Mouse (Mus musculus) midbrain, embryonic 14.5 days (tissue): ENCODE results near the gene B9d1. TPM values are rescaled to one million over a fixed set of nuclear protein-coding genes. Genes with fewer than 3 reads are reported as not detected.
A peak's percentile ranks its signal among the peaks of the same experiment; 100 is the strongest.

Experiments used
- ATAC-seq: fragments of 200-750 bp; cut with Nextera tagmentation; 2 replicates; pipeline ENCODE4 v1.8.0; 2017; ENCODE audit warnings: moderate number of reproducible peaks, moderate library complexity; ENCODE audit not compliant: low FRiP score, low TSS enrichment
- DNase-seq: peaks from one replicate; pipeline ENCODE4 v3.0.0-alpha.2; 2015
- H3K27ac ChIP-seq: fragments of 300-500 bp; sonication (generic); replicated peaks from 2 replicates; pipeline ENCODE4 v1.5.1; 2014; ENCODE audit warnings: mild to moderate bottlenecking, low read depth, low read length, moderate library complexity
- H3K27me3 ChIP-seq: fragments of 300-500 bp; sonication (generic); 2 replicates; pipeline ENCODE4 v1.6.1; 2014; ENCODE audit warnings: low read length, control low read depth, mixed read lengths; ENCODE audit not compliant: control insufficient read depth, insufficient read depth
- H3K36me3 ChIP-seq: fragments of 300-500 bp; sonication (generic); 2 replicates; pipeline ENCODE4 v1.6.1; 2014; ENCODE audit warnings: low read length, control low read depth; ENCODE audit not compliant: control insufficient read depth, insufficient read depth
- H3K4me1 ChIP-seq: fragments of 300-500 bp; sonication (generic); 2 replicates; pipeline ENCODE4 v1.6.1; 2014; ENCODE audit warnings: mild to moderate bottlenecking, antibody characterized with exemption, low read length, control low read depth; ENCODE audit not compliant: control insufficient read depth, insufficient read depth
- H3K4me2 ChIP-seq: fragments of 300-500 bp; sonication (generic); 2 replicates; pipeline ENCODE4 v1.6.1; 2014; ENCODE audit warnings: mild to moderate bottlenecking, low read length, moderate library complexity
- H3K4me3 ChIP-seq: fragments of 300-500 bp; sonication (generic); replicated peaks from 2 replicates; pipeline ENCODE4 v1.5.1; 2014; ENCODE audit warnings: low read depth, low read length
- H3K9ac ChIP-seq: fragments of 300-500 bp; sonication (generic); replicated peaks from 2 replicates; pipeline ENCODE4 v1.6.1; 2014; ENCODE audit warnings: mild to moderate bottlenecking, low read length, moderate library complexity
- H3K9me3 ChIP-seq: fragments of 300-500 bp; sonication (generic); 2 replicates; pipeline ENCODE4 v1.6.1; 2016; ENCODE audit warnings: low read length, control low read depth, mixed read lengths; ENCODE audit not compliant: control insufficient read depth
- WGBS: fragments of 180-500 bp; shearing (Covaris S2); extraction: QIAGEN DNeasy Blood & Tissue Kit; methylation state at CpG from one replicate; pipeline ENCODE4 v1.1.7; 2014; 5-methylcytosine and 5-hydroxymethylcytosine counted together
- polyA plus RNA-seq: library from polyadenylated mRNA; unstranded; fragments of >200 nt; fragmentation: Nextera tagmentation; extraction: Ambion mirVana; gene quantifications from 2 replicates; pipeline ENCODE4 v1.2.1, GENCODE M21; 2014

B9d1 gene
- polyA plus RNA-seq, 1 experiment from 2014 or later: 32.0 TPM

DNA sequence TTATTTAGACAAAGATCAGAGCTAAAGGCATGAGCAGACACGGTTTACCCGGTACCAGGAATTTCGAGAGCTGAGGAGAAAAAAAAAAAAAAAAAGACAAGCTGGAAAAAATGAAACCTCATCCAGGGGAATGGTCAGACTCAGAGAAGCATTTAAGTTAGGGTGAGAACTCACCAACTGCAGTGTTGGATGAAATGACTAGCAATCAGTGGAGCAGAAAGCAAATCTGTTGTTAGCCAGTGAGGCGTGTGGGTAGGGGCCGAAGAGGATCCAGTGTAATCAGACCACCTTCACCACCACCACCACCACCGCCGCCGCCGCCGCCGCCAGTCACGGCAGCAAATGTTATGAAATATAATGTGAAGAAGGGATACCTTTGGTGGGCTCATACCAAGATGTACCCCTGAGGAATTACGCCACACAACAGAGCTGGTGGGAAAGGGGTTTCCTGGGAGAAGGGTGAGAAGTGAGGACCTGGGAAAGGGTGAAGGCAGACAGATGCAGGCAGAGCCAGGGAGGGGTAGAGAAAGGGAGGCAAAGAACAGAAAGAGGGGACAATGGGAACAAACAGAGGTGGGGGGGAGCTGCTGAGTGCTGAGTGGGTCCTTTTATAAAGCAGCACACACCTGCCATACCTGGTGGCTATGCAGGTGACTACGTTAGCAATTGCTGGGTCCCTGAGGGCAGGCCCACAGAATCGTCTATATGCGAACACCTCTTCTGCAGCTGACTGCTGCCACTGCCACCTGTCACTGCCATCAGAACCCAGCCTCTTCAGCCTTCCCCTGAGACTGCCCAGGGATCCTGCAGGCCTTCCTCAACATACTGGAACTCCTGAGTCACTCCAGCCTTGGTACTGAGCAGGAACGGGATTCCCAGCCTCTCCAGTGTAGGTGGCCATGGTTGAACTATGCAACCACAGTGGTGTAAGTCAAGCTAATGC lies 27.1 kb upstream of the B9d1 start:
- Histone ChIP-seq H3K4me3 (no peak overlapping the region), H3K36me3 (no peaks in the 10 kb centered on the region), H3K4me1 (no peaks in the 10 kb centered on the region), H3K9me3 (no peaks in the 10 kb centered on the region), H3K27ac (no peak overlapping the region; the same call in 1 of the 2 replicates), H3K27me3 (no peaks in the 10 kb centered on the region), H3K9ac (no peak overlapping the region; the same call in 1 of the 2 replicates), H3K4me2 (peak overlapping the region; percentile 31)
- 36% methylated on average over 17 of the region's 17 CpGs for WGBS
- DNase-seq: no peak
- ATAC-seq: no peak

DNA sequence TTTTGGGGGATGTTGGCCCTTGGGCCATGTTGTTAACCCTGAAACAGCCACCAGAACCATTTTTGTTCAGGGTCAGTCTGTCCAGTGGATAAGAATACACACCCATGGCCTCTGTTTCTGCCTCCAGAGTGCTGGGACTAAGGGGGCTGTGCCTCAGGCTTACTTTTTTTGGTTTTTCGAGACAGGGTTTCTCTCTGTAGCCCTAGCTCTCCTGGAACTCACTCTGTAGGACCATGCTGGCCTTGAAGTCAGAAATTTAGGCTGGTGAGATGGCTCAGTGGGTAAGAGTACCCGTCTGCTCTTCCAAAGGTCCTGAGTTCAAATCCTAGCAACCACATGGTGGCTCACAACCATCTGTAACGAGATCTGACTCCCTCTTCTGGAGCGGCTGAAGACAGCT lies 26.2 kb upstream of the B9d1 start:
- WGBS: 90% methylated on average over 4 of the region's 4 CpGs
- H3K9ac ChIP-seq: no peak overlapping the region
- ATAC-seq (no peak), DNase-seq (no peak)
- no peaks in the 10 kb centered on the region for H3K9me3 ChIP-seq
- H3K4me2 ChIP-seq: no peak overlapping the region
- H3K4me3 ChIP-seq: no peak overlapping the region
- H3K27me3 ChIP-seq: no peaks in the 10 kb centered on the region
- H3K4me1 ChIP-seq: no peaks in the 10 kb centered on the region
- H3K27ac ChIP-seq: no peak overlapping the region
- H3K36me3 ChIP-seq: no peaks in the 10 kb centered on the region

DNA sequence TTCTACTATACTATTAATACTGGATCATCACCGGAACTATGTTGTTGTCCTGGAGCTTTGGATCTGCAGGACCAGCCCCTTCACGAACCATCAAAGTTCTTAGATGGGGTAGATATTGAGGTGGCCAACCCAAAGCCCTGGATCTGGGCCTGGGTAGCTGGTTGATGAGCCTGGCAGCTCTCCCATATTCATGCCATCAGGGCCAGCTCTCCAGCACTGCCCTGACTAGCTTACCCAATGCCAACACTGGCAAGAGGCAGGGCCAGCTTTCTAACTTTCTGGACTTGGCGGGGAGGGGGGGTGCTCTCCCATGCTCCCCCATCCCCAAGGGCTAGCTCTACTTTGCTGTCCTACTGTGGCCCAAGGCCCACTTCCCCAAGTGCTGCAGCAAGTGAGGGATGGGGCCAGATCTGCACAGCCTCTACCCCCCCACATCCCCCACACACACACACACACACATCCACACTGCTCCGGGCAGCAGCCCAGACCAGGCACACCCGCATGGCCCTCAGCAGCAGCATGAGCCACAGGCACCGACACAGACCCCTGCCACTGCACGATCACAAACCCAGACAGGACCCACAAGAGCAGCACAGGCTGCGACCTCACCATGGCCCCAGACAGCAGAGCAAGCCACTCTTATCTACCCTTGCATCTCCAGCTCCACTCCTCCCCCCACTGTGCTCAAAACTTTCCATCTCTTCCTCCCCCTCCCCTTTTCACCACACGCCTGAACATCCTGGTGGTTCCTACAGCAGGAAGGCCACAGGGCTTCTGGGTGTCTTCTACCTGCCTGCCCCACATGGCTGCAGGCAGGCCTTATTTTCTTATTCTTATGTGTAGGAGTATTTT lies 23.5 kb upstream of the B9d1 start:
- H3K36me3 ChIP-seq: no peaks in the 10 kb centered on the region
- no peak overlapping the region for H3K4me3 ChIP-seq
- ATAC-seq: no peak
- no peaks in the 10 kb centered on the region for H3K27me3 ChIP-seq
- no peak overlapping the region for H3K4me2 ChIP-seq
- no peak overlapping the region for H3K27ac ChIP-seq
- peaks cover 15% of the 10 kb centered on the region for H3K4me1 ChIP-seq
- DNase-seq: no peak
- 82% methylated on average over 9 of the region's 9 CpGs for WGBS
- H3K9ac ChIP-seq: no peak overlapping the region
- no peaks in the 10 kb centered on the region for H3K9me3 ChIP-seq

DNA sequence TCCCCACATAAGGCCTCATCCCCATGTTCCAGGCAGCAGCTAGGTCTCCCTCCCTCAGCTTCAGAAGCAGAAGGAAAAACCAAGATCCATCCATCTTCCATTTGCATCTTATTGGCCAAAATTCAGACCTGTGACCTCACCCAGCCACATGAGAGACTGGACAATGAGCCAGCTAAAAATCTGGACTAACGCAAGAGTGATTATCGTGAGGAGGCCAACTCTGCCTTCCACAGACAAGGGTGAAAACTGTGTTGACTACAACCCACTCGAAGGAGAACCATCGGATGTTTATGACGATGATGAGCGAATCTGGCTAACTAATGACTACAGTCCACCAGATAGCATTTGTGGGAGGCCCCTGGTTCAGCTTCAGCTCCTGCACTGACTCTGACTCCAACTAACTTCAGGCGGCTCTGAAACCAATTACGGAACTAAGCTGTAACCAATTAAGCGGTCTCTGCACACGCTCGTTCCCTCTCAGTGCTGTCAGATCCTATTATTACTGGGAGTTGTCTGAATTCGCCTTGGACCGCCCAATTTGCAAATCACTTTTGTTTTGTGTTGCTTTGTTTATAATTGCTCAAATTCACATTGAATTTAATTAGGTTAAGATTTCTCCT lies 21.6 kb upstream of the B9d1 start:
- 72% methylated on average over 13 of the region's 13 CpGs for WGBS
- Histone ChIP-seq H3K4me1 (peaks cover 18% of the 10 kb centered on the region), H3K9me3 (no peaks in the 10 kb centered on the region), H3K36me3 (peaks cover 8% of the 10 kb centered on the region), H3K4me2 (no peak overlapping the region), H3K4me3 (no peak overlapping the region), H3K27ac (no peak overlapping the region), H3K9ac (no peak overlapping the region), H3K27me3 (no peaks in the 10 kb centered on the region)
- DNase-seq: peak; percentile 61
- no peak for ATAC-seq

DNA sequence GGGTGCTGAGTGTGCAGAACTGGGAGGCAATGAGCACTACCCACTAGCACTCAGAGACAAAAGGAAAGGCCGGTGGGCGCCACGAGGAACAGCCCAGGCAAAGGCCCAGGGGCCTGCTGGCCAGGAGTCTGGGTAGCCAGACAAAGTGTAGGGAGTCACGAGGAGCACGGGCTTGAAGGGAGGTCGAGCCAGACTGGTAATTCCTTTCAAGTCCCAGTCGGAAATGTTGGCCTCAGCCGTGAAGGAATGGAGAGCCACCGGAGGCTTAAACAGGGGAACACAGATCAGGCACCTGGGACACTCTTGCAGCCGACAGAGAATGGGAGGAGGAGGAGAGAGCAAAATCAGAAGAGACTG lies 20.7 kb upstream of the B9d1 start:
- ATAC-seq (peak; percentile 2; the same call in 1 of the 2 replicates), DNase-seq (no peak)
- Histone ChIP-seq H3K9ac (peak overlapping the region; percentile 26; the same call in 1 of the 2 replicates), H3K9me3 (no peaks in the 10 kb centered on the region), H3K36me3 (peaks cover 17% of the 10 kb centered on the region), H3K4me3 (no peak overlapping the region), H3K4me2 (peak overlapping the region; percentile 36), H3K4me1 (peaks cover 18% of the 10 kb centered on the region), H3K27me3 (no peaks in the 10 kb centered on the region), H3K27ac (peak overlapping the region; percentile 80)
- 7% methylated on average over 10 of the region's 10 CpGs for WGBS

DNA sequence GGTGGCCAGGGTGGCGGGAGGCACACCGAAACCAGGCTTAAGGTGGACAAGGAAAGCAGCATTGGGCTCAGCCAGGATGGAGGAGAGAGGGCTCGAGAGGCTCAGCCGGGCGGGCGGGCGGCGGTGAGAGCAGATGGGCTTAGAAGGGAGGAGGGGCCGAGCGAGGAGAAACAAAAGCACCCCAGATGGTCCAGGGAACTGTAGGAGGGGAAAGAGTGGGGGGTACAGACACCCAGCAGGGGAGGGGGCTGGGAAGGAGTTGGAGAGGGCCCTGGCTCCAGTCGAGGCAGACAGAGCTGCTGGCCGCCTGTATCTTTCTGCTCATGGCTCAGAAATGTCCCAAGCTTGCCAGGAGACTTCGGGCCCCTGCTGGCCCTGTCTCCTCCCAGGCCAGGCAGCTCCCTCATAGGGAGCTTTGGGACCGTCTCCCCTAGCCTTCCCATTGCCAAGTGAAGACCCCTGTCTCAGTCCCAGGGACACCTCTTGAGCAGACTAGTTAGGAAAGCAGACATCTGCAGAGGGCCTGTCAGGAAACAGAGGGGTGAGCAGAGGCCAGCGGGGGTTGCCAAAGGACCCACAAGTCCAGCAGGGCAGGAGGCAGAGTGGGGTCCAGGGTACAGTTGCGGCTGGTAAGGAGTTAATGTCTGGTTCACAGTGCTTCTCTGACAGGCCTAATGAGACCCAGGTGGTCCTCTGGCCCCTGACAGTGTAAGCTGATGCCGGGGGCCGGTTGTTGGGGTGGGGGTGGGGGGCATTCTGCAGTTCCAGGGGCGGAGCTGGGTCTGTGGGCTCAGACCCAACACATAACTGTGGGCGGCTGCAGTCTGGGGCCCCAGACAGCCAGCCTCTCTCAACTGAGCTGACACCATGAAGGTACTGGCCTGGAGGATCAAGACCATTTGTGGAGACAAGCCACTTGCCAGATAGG lies 20.1 kb upstream of the B9d1 start, which contains the start of gene Mfap4:
Gene Mfap4, plus strand, starts transcription at position 819 of the 928 bp plus-strand sequence.
- Histone ChIP-seq H3K27ac (peak within 1 kb of the TSS; percentile 80), H3K9me3 (no peaks in the 10 kb centered on the region), H3K27me3 (no peaks in the 10 kb centered on the region), H3K4me3 (no peak within 1 kb of the TSS), H3K4me2 (peak within 1 kb of the TSS; percentile 36), H3K36me3 (peaks cover 23% of the 10 kb centered on the region), H3K4me1 (peaks cover 21% of the 10 kb centered on the region), H3K9ac (peak within 1 kb of the TSS; percentile 26; the same call in 1 of the 2 replicates)
- WGBS: 4% methylated on average over 20 of the region's 20 CpGs
- ATAC-seq: peak; percentile 83
- peak; percentile 75 for DNase-seq

DNA sequence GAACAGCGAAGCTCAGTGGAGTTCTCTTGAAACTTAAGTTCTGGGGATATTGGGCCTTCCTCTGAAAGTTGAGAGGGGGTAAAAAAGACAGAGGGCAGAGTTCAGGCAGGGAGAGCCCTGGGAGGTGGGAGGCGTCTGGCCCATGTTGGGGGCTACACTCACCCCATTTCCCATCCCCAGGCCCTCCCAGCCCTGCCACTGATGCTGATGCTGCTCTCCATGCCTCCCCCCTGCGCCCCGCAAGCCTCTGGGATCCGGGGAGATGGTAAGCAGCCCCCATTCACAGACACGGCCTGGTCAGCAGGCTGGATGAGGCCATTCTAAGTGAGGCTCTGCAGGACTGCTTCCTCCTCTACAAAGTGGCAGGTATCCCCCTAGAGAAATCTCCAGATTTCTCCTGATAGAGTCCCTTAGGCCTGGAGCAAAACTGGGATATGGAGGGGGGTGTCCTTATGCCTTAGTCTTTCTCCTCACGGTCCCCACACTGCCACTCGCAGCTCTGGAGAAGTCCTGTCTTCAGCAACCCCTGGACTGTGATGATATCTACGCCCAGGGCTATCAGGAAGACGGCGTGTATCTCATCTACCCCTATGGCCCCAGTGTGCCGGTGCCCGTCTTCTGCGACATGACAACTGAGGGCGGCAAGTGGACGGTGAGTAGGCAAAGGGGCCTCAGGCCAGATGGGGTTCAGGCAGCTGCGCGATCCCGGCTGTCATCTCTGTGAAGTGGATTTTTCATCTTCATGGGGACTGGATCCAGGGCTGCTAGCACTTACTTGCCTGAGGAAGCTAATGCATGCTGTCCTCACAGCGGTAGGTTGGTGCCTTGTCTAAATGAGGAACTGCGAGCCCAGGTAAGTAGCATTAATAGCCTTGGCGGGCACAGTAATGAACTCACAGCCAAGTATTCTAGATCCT lies 19.1 kb upstream of the B9d1 start:
- H3K27ac ChIP-seq: peak overlapping the region; percentile 80
- no peak overlapping the region; the same call in 1 of the 2 replicates for H3K9ac ChIP-seq
- 60% methylated on average over 22 of the region's 22 CpGs for WGBS

More for the DNA sequence above, 19.1 kb upstream of the B9d1 start:
- ATAC-seq: no peak
- Histone ChIP-seq H3K9me3 (no peaks in the 10 kb centered on the region), H3K36me3 (peaks cover 33% of the 10 kb centered on the region), H3K4me2 (peak overlapping the region; percentile 36), H3K4me1 (peaks cover 22% of the 10 kb centered on the region), H3K27me3 (no peaks in the 10 kb centered on the region), H3K4me3 (no peak overlapping the region)
- DNase-seq: peak; percentile 7
